Mouse (Mus musculus) MEL (cell line): ENCODE data around the gene Kcnc3.

Source experiments
- CTCF ChIP-seq, 3 experiments: IDR thresholded peaks in 2 of 3; conservative IDR thresholded peaks in 1 of 3; 2 replicates each; pipeline ENCODE4 v1.5.1; 2011 to 2012; ENCODE audit warnings: low read length in 3 of 3, low read depth in 2 of 3, mild to moderate bottlenecking in 2 of 3, improper control_type of control experiment in 1 of 3, inconsistent platforms in 1 of 3, mixed read lengths in 1 of 3, moderate library complexity in 1 of 3; ENCODE audit not compliant: control insufficient read depth in 1 of 3, insufficient read depth in 1 of 3, poor library complexity in 1 of 3, severe bottlenecking in 1 of 3
- EP300 ChIP-seq, 2 experiments: IDR thresholded peaks; 2 replicates each; pipeline ENCODE4 v1.6.1; 2011; ENCODE audit warnings: improper control_type of control experiment in 2 of 2, low read length in 2 of 2, low read depth in 1 of 2, mild to moderate bottlenecking in 1 of 2
- HCFC1 ChIP-seq: IDR thresholded peaks from 2 replicates; pipeline ENCODE4 v1.6.1; 2012; ENCODE audit warnings: low read depth, mild to moderate bottlenecking, inconsistent platforms, low read length, improper control_type of control experiment, moderate library complexity
- JUND ChIP-seq: IDR thresholded peaks from 2 replicates; pipeline ENCODE4 v1.6.1; 2011; ENCODE audit warnings: low read depth, mild to moderate bottlenecking, improper control_type of control experiment, low read length
- MAZ ChIP-seq: IDR thresholded peaks from 2 replicates; pipeline ENCODE4 v1.6.1; 2012; ENCODE audit warnings: low read depth, mild to moderate bottlenecking, inconsistent platforms, low read length, improper control_type of control experiment
- MEF2A ChIP-seq: IDR thresholded peaks from 2 replicates; pipeline ENCODE4 v1.6.1; 2014; ENCODE audit warnings: low read depth, mild to moderate bottlenecking, inconsistent platforms, low read length, improper control_type of control experiment; ENCODE audit not compliant: poor library complexity, insufficient replicate concordance, severe bottlenecking; ENCODE audit errors: extremely low read depth
- MYC ChIP-seq: IDR thresholded peaks from 2 replicates; pipeline ENCODE4 v1.6.1; 2011; ENCODE audit warnings: low read depth, mild to moderate bottlenecking, low read length, improper control_type of control experiment, moderate library complexity
- POLR2A ChIP-seq, 2 experiments: IDR thresholded peaks; 2 replicates each; pipeline ENCODE4 v1.6.1; 2011 to 2012; ENCODE audit warnings: low read length in 2 of 2, mild to moderate bottlenecking in 2 of 2, control low read depth in 1 of 2, improper control_type of control experiment in 1 of 2, low read depth in 1 of 2, moderate library complexity in 1 of 2; ENCODE audit not compliant: control insufficient read depth in 1 of 2, insufficient read depth in 1 of 2, poor library complexity in 1 of 2
- USF2 ChIP-seq, 2 experiments: IDR thresholded peaks; 2 replicates each; pipeline ENCODE4 v1.6.1; 2011 to 2012; ENCODE audit warnings: improper control_type of control experiment in 2 of 2, low read length in 2 of 2, borderline replicate concordance in 1 of 2, inconsistent platforms in 1 of 2, low read depth in 1 of 2, mild to moderate bottlenecking in 1 of 2; ENCODE audit not compliant: insufficient read depth in 1 of 2

GRCm38 (mm10) chr7:44568803-44569202 is 21.7 kb upstream of the Kcnc3 start:
- no peak for TF ChIP-seq CTCF (IDR thresholded peaks at IDR 0.05 in 2 of 3, conservative IDR thresholded peaks at IDR 0.05 in 1 of 3; ENCODE audit: control insufficient read depth in 1 of 3, insufficient read depth in 1 of 3, low read depth in 2 of 3, low read length in 3 of 3, poor library complexity in 1 of 3, severe bottlenecking in 1 of 3)
- TF ChIP-seq POLR2A (IDR thresholded peaks at IDR 0.05; ENCODE audit: control insufficient read depth in 1 of 2, insufficient read depth in 1 of 2, low read depth in 1 of 2, low read length in 2 of 2, poor library complexity in 1 of 2): no peak
- TF ChIP-seq EP300 (IDR thresholded peaks at IDR 0.05; ENCODE audit: low read depth in 1 of 2, low read length in 2 of 2): no peak
- TF ChIP-seq MAZ: no peak
- TF ChIP-seq MYC: no peak
- no peak for TF ChIP-seq JUND
- no peak for TF ChIP-seq USF2 (IDR thresholded peaks at IDR 0.05; ENCODE audit: borderline replicate concordance in 1 of 2, insufficient read depth in 1 of 2, low read depth in 1 of 2, low read length in 2 of 2)
- TF ChIP-seq MEF2A: no peak
- no peak for TF ChIP-seq HCFC1
